Mouse (Mus musculus) brain, embryonic 14.5 days (tissue): ENCODE results near the gene Rps12-ps3.

ENCODE experiments used
- CTCF ChIP-seq: fragments of 200-500 bp; IDR thresholded peaks from 2 replicates; pipeline ENCODE4 v1.5.1; 2012; ENCODE audit warnings: inconsistent platforms, mild to moderate bottlenecking, moderate library complexity, borderline replicate concordance; ENCODE audit not compliant: insufficient read depth, insufficient read length; ENCODE audit errors: extremely low read depth
- POLR2A ChIP-seq: fragments of 200-500 bp; IDR thresholded peaks from 2 replicates; pipeline ENCODE4 v1.6.1; 2012; ENCODE audit warnings: mild to moderate bottlenecking, inconsistent platforms, borderline replicate concordance; ENCODE audit not compliant: poor library complexity, insufficient read depth, insufficient read length, severe bottlenecking; ENCODE audit errors: extremely low read depth

- TF ChIP-seq CTCF (no peak), POLR2A (no peak)
Measured at GRCm38 (mm10) chr19:59356843-59357595, 34.9 kb downstream of the Rps12-ps3 start.
